Mouse (Mus musculus) ovary, postnatal 10 days (tissue): ENCODE data around the gene Gm10320.

Experiments
- DNase-seq: peaks from one replicate; pipeline ENCODE4 v3.0.0; 2022; ENCODE audit warnings: low spot score

The Gm10320 gene

GRCm38 (mm10) chr13:98456398-98456797 lies 35.4 kb downstream of the Gm10320 start:
- no peak for DNase-seq

GRCm38 (mm10) chr13:98455646-98456045 lies 36.2 kb downstream of the Gm10320 start:
- no peak for DNase-seq

DNA sequence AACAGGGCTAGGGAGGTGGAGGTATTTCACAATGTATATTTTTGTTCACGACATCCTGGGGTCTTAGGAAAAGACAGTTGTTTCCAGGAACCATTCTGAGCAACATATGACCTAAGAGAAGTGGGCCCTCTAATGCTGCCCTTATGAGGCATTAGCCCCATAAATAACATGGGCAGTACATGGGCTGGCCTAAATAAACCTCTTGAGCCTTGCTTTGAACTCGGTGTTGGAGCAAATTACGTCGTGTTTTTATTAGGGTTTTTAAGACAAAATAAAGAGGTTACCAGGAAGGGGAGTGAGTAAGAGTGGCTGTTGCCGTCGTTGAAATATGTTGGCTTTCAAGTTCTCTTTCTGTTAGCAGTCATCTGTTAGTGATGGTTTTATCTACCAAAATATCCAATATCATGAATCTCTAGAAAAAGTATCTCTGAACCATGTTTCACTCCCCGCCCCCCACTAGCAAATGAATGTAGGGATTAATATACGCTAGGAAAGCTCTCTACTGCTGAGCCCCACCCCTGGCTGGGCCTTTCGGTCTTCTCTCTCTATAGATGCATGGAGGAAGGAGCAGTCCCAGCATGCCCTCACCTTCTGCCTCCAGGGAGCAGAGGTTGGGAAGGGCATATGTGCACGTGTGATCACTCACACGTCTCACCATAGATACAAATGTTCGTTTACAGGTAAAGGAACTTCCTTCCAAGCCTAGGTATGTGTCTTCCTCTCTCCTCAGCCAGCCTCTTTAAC lies 37.4 kb downstream of the Gm10320 start:
- no peak for DNase-seq

DNA sequence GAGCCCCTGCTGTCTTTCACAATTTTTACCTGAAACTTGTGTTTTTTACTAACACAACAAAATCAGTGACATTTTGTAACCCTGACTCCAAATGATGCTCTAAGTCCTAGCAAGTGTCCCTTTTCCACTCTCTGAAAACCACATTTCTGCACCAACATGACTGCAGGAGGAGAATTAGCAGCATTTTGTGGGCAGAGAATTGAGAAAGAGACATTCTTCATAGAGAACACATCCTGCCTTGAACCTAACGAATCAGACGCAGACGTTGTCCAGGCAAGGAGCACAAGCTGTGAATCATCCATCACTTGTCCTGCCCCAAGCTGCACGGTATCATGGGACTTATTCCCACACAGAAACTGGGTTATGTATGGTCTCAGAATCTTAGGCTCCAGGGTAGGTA lies 38.7 kb downstream of the Gm10320 start:
- no peak for DNase-seq

- no peak for DNase-seq
These were observed 43.1 kb downstream of the Gm10320 start for GRCm38 (mm10) chr13:98448696-98449095.

DNA sequence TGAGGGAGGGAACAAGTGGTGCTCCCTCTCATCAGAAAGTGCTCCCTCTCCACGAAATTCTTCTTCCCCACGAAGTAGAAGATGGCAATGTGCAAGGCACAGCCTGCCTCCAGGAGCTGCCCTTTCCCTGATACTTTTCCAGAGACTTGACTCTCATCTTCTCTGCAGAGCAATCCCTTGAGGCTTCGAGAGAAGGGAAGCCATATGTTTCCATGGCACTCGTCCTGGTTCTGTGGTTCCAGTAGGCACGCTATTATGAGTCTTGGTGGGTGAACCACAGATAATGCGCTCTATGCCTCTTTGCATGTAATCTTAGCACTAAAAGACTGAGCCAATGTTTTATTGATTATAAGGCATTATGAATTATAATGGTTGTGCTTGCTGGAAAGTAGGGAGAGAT lies 44.1 kb downstream of the Gm10320 start:
- no peak for DNase-seq

GRCm38 (mm10) chr13:98445391-98446125 lies 46.2 kb downstream of the Gm10320 start:
- no peak for DNase-seq

DNA sequence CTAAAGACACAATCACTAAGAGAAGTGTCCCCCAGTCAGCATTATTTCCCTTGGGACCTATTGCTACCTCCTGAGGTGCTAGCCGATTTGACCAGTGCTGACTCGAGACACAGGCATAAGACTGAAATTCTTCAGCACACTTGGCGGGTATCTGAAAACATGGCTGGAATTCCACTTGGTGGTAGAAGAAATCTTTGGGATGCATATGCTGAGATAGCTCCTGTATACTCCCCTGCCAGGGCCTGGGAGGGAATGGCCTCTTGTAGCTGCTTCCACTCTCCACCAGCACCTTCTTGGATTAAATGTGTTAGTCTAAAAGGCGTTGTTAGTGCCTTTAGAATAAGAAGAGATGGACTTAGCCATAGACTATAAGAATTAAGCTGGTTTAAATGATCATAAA lies 50.8 kb downstream of the Gm10320 start:
- DNase-seq, result no peak

DNA sequence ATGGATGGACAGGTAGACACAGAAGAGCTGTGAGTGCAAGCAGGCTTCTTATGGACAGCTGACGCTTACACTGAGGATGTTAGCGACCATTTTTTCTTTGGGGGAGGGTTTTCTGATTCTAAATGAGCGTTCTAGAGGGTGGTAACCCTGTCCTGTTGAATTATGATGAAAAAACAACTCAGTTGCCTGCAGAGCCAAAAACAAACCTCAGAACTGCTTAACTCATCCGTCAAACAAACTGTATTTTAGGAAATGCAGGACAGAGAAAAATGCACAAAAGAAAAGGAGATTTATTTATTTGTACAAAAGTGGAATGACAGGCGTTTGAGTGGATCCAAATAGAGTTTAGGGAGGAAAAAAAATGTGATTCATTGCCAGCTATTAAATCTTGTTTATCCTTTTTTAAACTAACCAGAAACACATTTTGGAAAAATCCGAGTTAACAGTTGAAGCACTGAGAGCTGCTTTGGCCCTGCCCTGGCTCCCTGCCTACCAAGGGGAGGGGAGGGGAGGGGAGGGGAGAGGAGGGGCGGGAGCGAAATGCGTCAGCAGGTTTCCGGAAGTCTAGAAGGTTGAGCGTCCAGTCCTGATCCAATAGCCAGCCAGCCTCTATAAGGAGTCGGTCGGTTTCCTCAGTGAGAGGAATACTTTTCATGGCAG lies 51.4 kb downstream of the Gm10320 start:
- DNase-seq, result no peak
